Mouse (Mus musculus) lung, adult 2 months (tissue): ENCODE measurements around the gene 4930430F08Rik.

ENCODE experiments used
- CTCF ChIP-seq: fragments of 200-500 bp; IDR thresholded peaks from 2 replicates; pipeline ENCODE4 v1.5.1; 2011; ENCODE audit warnings: mild to moderate bottlenecking, low read length, control low read depth; ENCODE audit not compliant: insufficient read depth
- POLR2A ChIP-seq: fragments of 200-500 bp; IDR thresholded peaks from 2 replicates; pipeline ENCODE4 v1.6.1; 2011; ENCODE audit warnings: low read depth, mild to moderate bottlenecking, control low read depth, low read length, borderline replicate concordance; ENCODE audit errors: extremely low read depth

DNA sequence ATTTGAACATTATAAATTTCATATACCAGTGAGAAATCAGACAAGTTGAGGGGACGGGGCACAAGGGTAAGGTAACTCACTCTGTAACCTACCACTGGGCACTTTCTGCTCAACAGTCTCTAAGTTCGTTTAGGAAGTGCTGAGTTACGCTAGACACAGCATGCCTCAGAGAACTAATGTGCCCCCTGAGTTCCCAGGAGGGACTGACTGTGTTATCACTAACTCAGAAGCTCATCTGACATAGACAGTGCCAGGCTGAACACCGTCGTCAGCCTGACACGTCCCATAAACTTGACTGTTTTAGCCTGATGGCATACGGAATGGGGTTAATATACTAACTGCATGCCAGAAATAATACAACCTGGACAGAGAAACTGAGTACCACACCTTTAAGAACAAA lies 14.9 kb downstream of the 4930430F08Rik start:
- TF ChIP-seq CTCF: no peak
- TF ChIP-seq POLR2A: no peak
